Comparison of ENCODE assay signal across 1 mouse cellular context in the genomic region with DNA sequence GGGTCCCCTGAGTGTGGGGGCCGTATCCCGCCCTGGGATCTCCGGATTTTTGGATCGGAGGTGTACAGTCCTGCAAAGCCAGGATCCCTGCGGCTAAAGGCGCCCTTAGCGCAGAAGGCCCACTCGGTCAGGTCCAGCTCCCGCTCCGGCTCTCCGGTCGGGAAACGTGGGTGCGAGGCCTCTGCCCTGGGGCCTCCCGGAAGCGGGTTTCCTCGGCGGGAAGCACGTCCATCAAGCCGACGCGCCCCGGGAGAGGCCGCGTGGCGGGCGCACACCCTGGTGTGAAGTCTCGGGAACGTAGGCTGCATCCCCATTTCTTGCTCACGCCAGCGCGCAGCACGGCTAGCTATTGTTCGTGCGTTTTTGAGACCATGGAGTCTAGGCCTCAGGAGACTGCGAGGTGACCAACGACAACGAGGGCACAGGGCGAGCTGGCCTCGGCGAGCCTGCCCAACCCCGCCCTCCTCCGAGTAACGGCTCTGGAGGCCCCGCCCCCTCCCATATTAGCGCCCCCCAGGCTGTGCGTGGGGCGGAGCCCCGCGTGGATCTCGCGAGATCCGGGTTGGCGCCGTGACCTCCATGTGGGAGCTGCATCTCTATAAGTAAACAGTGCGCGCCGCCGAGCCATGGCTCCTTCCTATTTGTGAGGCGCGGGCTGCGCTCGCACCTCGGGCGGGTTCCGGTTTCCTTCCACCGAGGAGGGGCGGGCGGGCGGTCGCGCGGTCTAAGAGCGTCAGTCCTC.
TF ChIP-seq lines count a peak whose summit lies in the region.

A gene (plus strand): TSS at position 620 of the 742 bp plus-strand sequence.

TF ChIP-seq in MEL, 35 proteins besides CTCF, POLR2A, EP300 and RAD21 (continued from another document):
- TF ChIP-seq USF2 (IDR thresholded peaks at IDR 0.05; ENCODE audit: borderline replicate concordance in 1 of 2, insufficient read depth in 1 of 2, low read depth in 1 of 2, low read length in 2 of 2) (no peak), ZMIZ1 (IDR thresholded peaks at IDR 0.05; ENCODE audit: low read depth, low read length) (peak; percentile 72; the same call in 1 of the 2 replicates), CHD1 (IDR thresholded peaks at IDR 0.05; ENCODE audit: low read depth, low read length) (no peak), MYC (IDR thresholded peaks at IDR 0.05; ENCODE audit: low read depth, low read length) (peak; percentile 24; the same call in 1 of the 2 replicates), JUND (IDR thresholded peaks at IDR 0.05; ENCODE audit: low read depth, low read length) (no peak), MXI1 (IDR thresholded peaks at IDR 0.05; ENCODE audit: low read depth, low read length) (peak; percentile 94), ZC3H11A (IDR thresholded peaks at IDR 0.05; ENCODE audit: low read depth, low read length) (no peak), TAL1 (IDR thresholded peaks at IDR 0.05; ENCODE audit: low read length) (no peak), MAFK (IDR thresholded peaks at IDR 0.05; ENCODE audit: borderline replicate concordance, low read depth, low read length) (no peak), E2F4 (IDR thresholded peaks at IDR 0.05; ENCODE audit: borderline replicate concordance, low read depth, low read length) (peak; percentile 77; the same call in 1 of the 2 replicates), SMC3 (IDR thresholded peaks at IDR 0.05; ENCODE audit: low read depth, low read length) (no peak), ELF1 (IDR thresholded peaks at IDR 0.05; ENCODE audit: low read depth, low read length) (peak; percentile 76), USF1 (IDR thresholded peaks at IDR 0.05; ENCODE audit: low read depth, low read length) (peak; percentile 62)
